Mouse (Mus musculus) ES-Bruce4 (cell line): ENCODE measurements around the gene Canx.

Experiments
- CTCF ChIP-seq: IDR thresholded peaks from one replicate; pipeline ENCODE4 v1.8.1; 2011; ENCODE audit warnings: low read depth, low read length
- EP300 ChIP-seq: IDR thresholded peaks from 2 replicates; pipeline ENCODE4 v1.6.1; 2011; ENCODE audit warnings: low read depth, low read length; ENCODE audit not compliant: insufficient read depth
- POLR2A ChIP-seq: IDR thresholded peaks from one replicate; pipeline ENCODE4 v1.8.1; 2011; ENCODE audit warnings: low read length; ENCODE audit not compliant: insufficient read depth

GRCm38 (mm10) chr11:50322345-50322744 is 3.1 kb downstream of the Canx start:
- no peak for TF ChIP-seq POLR2A
- no peak for TF ChIP-seq CTCF
- TF ChIP-seq EP300, result no peak
